Mouse (Mus musculus) lung, embryonic 15.5 days (tissue): ENCODE data around the gene Slc29a2. TPM values are rescaled to one million over a fixed set of nuclear protein-coding genes. Genes with fewer than 3 reads are reported as not detected.
"Not testable (repeated sequence)": the region's sequence is repeated elsewhere in the genome, so short reads cannot be mapped to it uniquely, and the experiment has no call there.

Source experiments
- ATAC-seq: fragments of 200-750 bp; cut with Nextera tagmentation; 2 replicates; pipeline ENCODE4 v1.8.0; 2017; ENCODE audit warnings: moderate number of reproducible peaks, borderline replicate concordance; ENCODE audit not compliant: low FRiP score, low TSS enrichment; ENCODE audit errors: extremely low read depth
- H3K27ac ChIP-seq: fragments of 300-500 bp; sonication (generic); 2 replicates; pipeline ENCODE4 v1.5.1; 2015; ENCODE audit warnings: moderate library complexity, mild to moderate bottlenecking, inconsistent platforms
- H3K27me3 ChIP-seq: fragments of 300-500 bp; sonication (generic); 2 replicates; pipeline ENCODE4 v1.6.1; 2015; ENCODE audit warnings: inconsistent platforms
- H3K36me3 ChIP-seq: fragments of 300-500 bp; sonication (generic); 2 replicates; pipeline ENCODE4 v1.6.1; 2015; ENCODE audit warnings: inconsistent platforms
- H3K4me1 ChIP-seq: fragments of 300-500 bp; sonication (generic); 2 replicates; pipeline ENCODE4 v1.6.1; 2015; ENCODE audit warnings: inconsistent platforms
- H3K4me2 ChIP-seq: fragments of 300-500 bp; sonication (generic); 2 replicates; pipeline ENCODE4 v1.6.1; 2015; ENCODE audit warnings: inconsistent platforms, mild to moderate bottlenecking, moderate library complexity
- H3K4me3 ChIP-seq: fragments of 300-500 bp; sonication (generic); 2 replicates; pipeline ENCODE4 v1.5.1; 2015; ENCODE audit warnings: mild to moderate bottlenecking, inconsistent platforms
- H3K9ac ChIP-seq: fragments of 300-500 bp; sonication (generic); 2 replicates; pipeline ENCODE4 v1.6.1; 2015; ENCODE audit warnings: inconsistent platforms
- H3K9me3 ChIP-seq: fragments of 300-500 bp; sonication (generic); 2 replicates; pipeline ENCODE4 v1.6.1; 2016; ENCODE audit warnings: inconsistent platforms
- WGBS: fragments of 180-500 bp; shearing (Covaris S2); methylation state at CpG from one replicate; pipeline ENCODE4 v1.1.7; 2015; 5-methylcytosine and 5-hydroxymethylcytosine counted together
- polyA plus RNA-seq: library from polyadenylated mRNA; unstranded; fragments of >200 nt; fragmentation: Nextera tagmentation; extraction: Ambion mirVana; gene quantifications from 2 replicates; pipeline ENCODE4 v1.2.1, GENCODE M21; 2015

The Slc29a2 gene
- polyA plus RNA-seq, 1 experiment from 2014 or later, result 4.1 TPM

DNA sequence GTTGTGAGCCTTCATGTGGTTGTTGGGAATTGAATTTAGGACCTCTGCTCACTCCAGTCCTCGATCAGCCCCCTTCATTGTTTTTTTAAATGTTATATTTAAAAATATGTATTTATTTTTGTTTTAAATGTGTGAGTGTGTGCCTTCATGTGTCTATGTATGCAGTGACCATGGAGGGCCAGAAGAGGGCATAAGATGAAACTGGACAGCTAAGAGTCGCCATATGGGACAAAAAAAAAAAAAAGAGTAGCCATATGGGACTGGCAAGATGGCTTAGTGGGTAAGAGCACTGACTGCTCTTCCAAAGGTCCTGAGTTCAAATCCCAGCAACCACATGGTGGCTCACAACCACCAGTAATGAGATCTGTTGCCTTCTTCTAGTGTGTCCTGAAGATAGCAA is 20.0 kb upstream of the Slc29a2 start:
- not testable (repeated sequence) for H3K9me3 ChIP-seq, H3K4me3 ChIP-seq, H3K27me3 ChIP-seq, H3K4me2 ChIP-seq, H3K4me1 ChIP-seq, H3K9ac ChIP-seq, H3K36me3 ChIP-seq, H3K27ac ChIP-seq, ATAC-seq
- 35% methylated on average over 2 of the region's 2 CpGs for WGBS

DNA sequence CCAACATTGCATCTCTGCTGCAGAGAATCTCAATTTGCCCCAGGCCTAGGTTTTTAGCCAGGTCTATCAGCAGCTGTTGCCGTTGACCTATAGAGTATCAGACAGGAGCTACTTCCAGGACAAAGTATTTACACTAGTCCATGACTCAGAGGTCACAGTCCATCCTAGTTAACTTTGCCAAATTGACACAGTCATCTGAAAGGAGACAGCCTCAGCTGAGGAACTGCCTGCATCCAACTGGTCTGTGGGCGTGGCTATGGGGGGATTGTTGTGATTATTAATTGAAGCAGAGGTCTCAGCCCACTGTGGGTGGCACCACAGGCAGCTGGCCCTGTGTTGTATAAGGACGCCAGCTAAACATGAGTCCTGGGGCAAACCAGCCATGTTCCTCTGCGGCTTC is 18.7 kb upstream of the Slc29a2 start:
- Histone ChIP-seq H3K36me3 (no peaks in the 10 kb centered on the region), H3K4me1 (0 out of 2 replicates have a peak, but pooled peaks cover 8% of the 10 kb centered on the region), H3K27ac (no peak overlapping the region), H3K9me3 (no peaks in the 10 kb centered on the region), H3K27me3 (0 out of 2 replicates have a peak, but pooled peaks cover 5% of the 10 kb centered on the region), H3K4me3 (no peak overlapping the region), H3K9ac (no peak overlapping the region), H3K4me2 (no peak overlapping the region)
- no peak for ATAC-seq
- whole genome bisulfite sequencing, result 54% methylated on average over 4 of the region's 4 CpGs

DNA sequence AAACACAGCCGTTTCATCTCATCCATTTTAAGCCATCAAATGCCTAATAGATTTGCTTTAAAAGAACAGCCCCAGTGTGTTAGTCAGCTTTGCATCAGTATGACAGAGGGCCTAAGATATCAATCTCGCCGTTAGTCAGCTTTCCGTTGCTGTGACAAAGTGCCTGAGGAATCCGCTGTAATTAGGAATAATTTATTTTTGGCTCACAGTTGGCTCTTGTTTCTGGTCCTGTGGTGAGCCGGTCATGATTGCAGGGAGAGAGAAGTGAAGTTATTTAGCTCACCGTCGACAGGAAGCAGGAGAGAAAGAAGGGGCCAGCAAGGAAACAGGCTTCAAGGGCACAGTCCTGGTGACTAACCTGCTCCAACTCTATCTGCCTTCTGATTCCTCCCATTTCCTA is 10.5 kb upstream of the Slc29a2 start:
- Histone ChIP-seq H3K4me1 (peaks cover 9% of the 10 kb centered on the region), H3K9ac (no peak overlapping the region), H3K36me3 (no peaks in the 10 kb centered on the region), H3K4me2 (no peak overlapping the region), H3K9me3 (no peaks in the 10 kb centered on the region), H3K27me3 (no peaks in the 10 kb centered on the region), H3K4me3 (no peak overlapping the region), H3K27ac (no peak overlapping the region)
- 55% methylated on average over 8 of the region's 8 CpGs for WGBS
- no peak for ATAC-seq

DNA sequence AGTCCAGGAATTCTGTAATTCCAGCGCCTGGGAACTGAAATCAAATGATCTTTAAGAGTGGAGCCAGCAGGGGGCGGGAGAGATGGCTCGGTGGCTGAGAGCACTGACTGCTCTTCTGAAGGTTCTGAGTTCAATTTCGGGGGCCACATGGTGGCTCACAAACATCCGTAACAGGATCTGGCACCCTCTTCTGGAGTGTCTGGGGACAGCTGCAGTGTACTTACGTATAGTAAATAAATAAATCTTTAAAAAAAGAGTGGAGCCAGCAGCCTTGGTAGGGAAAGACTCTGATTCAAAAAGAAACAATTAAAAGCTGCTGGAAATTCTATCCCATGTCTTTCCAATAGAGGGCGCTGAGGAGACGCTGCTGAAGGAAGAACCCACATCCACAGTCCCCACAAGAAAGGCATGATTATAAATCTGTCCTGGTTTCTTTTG is 8.7 kb upstream of the Slc29a2 start:
- no peak for ATAC-seq
- Histone ChIP-seq H3K36me3 (no peaks in the 10 kb centered on the region), H3K9ac (no peak overlapping the region), H3K27ac (no peak overlapping the region), H3K4me2 (no peak overlapping the region), H3K4me3 (no peak overlapping the region), H3K27me3 (no peaks in the 10 kb centered on the region), H3K9me3 (no peaks in the 10 kb centered on the region), H3K4me1 (peaks cover 9% of the 10 kb centered on the region)
- WGBS, result 13% methylated on average over 8 of the region's 8 CpGs

DNA sequence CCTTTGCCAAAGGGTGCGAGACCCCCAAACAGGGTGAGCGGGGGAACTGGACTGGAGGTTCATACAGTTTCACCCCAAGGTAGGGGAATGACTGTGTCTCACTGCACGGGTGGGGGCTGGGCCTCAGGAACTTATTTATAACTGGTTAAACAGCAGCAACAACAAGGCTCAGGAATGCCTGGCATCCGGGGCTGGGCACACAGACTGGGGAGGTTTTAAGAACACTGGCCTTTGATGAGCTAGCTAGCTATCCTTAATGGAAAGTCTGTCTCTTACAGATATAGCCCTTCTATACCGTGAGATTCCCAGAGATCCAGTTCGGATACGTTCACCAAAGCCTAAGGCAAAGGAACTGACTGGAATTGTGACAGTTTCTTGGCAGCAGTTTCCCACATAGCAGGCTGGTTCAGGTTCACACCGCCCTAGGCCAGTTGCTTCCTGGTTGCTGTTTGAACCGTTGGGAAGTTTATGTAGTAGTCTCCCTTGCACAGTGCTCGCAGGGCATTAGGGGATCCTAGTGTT is 7.4 kb upstream of the Slc29a2 start:
- no peak overlapping the region for H3K4me3 ChIP-seq
- 19% methylated on average over 10 of the region's 10 CpGs for WGBS
- peak overlapping the region; percentile 57 for H3K27ac ChIP-seq

DNA sequence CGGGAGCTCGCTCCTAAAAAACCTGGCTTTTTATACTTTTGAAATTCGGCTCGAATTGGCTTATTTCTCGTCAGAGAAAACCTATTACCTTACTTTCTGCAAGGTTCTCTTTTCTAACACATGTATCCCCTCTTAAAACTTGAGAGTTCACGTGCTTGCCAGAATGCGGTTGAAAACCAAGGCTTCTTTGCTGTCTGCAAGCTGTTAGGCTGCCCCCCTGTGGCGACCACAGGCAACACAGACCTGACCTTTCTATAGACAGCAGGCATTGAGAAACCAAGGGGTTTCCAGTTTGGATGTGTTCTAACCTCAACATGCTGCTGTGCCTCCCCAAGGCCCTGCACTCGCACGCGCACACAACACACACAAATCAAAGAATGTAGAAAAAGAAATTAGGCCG is 6.9 kb upstream of the Slc29a2 start:
- ATAC-seq, result no peak
- no peaks in the 10 kb centered on the region for H3K36me3 ChIP-seq
- H3K9ac ChIP-seq, result no peak overlapping the region
- WGBS, result 18% methylated on average over 12 of the region's 12 CpGs
- H3K4me3 ChIP-seq, result no peak overlapping the region
- H3K27ac ChIP-seq, result peak overlapping the region; percentile 57
- H3K9me3 ChIP-seq, result no peaks in the 10 kb centered on the region
- no peaks in the 10 kb centered on the region for H3K27me3 ChIP-seq
- peaks cover 9% of the 10 kb centered on the region for H3K4me1 ChIP-seq
- peak overlapping the region; percentile 33 for H3K4me2 ChIP-seq

More for the DNA sequence above, 7.4 kb upstream of the Slc29a2 start:
- Histone ChIP-seq H3K36me3 (no peaks in the 10 kb centered on the region), H3K27me3 (no peaks in the 10 kb centered on the region), H3K4me2 (peak overlapping the region; percentile 33), H3K9ac (no peak overlapping the region), H3K4me1 (peaks cover 9% of the 10 kb centered on the region), H3K9me3 (no peaks in the 10 kb centered on the region)
- ATAC-seq, result 0 out of 2 replicates have a peak, but pooled peaks have one; percentile 42

DNA sequence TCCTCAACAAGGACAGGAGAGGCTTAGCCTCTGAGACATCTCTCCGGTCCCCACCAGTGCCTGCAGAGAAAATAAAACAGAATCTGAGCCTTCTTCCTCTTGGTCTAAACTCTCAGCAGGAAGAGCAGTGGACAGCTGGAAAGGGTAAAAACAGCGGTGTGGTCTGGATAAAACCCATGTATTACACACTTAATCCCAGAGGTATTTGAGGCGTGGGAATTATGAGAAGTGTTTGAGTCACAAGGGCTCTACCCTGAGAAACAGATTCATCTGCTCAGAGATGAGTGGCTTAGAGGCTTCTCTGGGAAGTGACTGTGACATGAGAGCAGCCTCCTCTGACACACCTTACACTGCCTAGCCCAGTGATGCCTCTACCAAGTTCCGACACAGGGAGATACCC is 6.0 kb upstream of the Slc29a2 start:
- H3K9me3 ChIP-seq, result no peaks in the 10 kb centered on the region
- no peak for ATAC-seq

DNA sequence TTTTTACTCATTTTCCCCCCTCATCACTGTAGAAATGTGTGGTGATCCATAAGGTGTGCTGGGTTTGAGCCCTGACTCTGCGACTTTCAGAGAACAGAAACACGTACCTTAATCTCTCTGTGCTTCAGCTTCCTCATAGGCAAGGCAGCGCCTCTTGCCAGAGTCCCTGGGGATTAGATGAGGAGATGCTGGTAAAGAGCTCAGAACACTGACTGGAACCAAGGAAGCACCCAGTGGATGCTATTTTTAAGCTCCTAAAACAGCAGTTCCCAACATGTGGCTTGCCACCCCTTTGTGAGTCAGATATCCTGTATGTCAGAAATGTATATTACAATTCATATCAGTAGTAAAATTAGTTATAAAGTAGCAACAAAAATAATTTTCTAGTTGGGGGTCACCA is 5.5 kb upstream of the Slc29a2 start:
- ATAC-seq, result no peak
- Histone ChIP-seq H3K9me3 (no peaks in the 10 kb centered on the region), H3K4me1 (peaks cover 10% of the 10 kb centered on the region), H3K27ac (no peak overlapping the region), H3K27me3 (no peaks in the 10 kb centered on the region), H3K4me2 (no peak overlapping the region), H3K4me3 (no peak overlapping the region), H3K9ac (no peak overlapping the region), H3K36me3 (no peaks in the 10 kb centered on the region)
- 75% methylated on average over 3 of the region's 3 CpGs for WGBS

More for the DNA sequence above, 6.0 kb upstream of the Slc29a2 start:
- no peak overlapping the region for H3K4me2 ChIP-seq
- H3K36me3 ChIP-seq, result no peaks in the 10 kb centered on the region
- H3K27me3 ChIP-seq, result no peaks in the 10 kb centered on the region
- WGBS, result 73% methylated on average over 4 of the region's 4 CpGs
- H3K4me3 ChIP-seq, result no peak overlapping the region
- H3K27ac ChIP-seq, result no peak overlapping the region
- peaks cover 9% of the 10 kb centered on the region for H3K4me1 ChIP-seq
- H3K9ac ChIP-seq, result no peak overlapping the region

DNA sequence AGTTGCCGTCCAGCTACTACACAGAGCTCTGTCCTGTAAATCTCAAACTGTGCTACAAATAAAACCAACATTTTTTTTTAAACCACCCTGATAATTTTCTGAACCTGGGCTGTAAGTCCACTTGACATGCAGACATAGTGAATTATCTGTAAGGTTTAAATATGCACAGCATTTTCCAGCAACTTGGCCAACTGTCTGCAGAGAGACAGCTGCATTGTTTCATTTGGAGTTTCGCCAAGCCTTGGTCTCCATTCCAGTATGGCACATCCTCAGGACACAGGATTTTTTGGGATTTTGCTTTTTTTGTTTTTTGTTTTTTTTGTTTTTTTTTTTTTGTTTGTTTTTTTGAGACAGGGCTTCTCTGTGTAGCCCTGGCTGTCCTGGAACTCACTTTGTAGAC is 2.2 kb upstream of the Slc29a2 start:
- H3K27ac ChIP-seq, result no peak overlapping the region
- no peaks in the 10 kb centered on the region for H3K36me3 ChIP-seq
- no peaks in the 10 kb centered on the region for H3K9me3 ChIP-seq
- 71% methylated on average over 2 of the region's 2 CpGs for WGBS
- ATAC-seq, result no peak
- no peak overlapping the region for H3K4me2 ChIP-seq
- no peak overlapping the region for H3K4me3 ChIP-seq
- H3K4me1 ChIP-seq, result peaks cover 7% of the 10 kb centered on the region
- no peaks in the 10 kb centered on the region for H3K27me3 ChIP-seq
- no peak overlapping the region for H3K9ac ChIP-seq

DNA sequence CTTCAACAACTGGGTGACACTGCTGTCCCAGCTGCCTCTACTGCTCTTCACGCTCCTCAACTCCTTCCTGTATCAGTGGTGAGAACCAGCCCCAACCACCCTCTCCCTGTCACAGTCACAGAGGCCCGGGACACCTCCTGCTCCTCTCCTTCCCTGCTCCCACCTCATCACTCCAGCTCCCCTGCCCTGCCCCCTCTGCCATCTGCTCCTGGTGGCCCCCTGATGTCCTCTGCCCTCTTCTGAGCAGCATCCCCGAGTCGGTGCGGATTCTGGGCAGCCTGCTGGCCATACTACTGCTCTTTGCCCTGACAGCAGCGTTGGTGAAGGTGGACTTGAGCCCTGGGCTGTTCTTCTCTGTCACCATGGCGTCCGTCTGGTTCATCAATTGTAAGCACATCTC is 2.5 kb downstream of the Slc29a2 start:
- no peak for ATAC-seq
- no peaks in the 10 kb centered on the region for H3K9me3 ChIP-seq
- 84% methylated on average over 8 of the region's 8 CpGs for WGBS
- no peak overlapping the region for H3K4me2 ChIP-seq
- H3K9ac ChIP-seq, result no peak overlapping the region
- H3K36me3 ChIP-seq, result 0 out of 2 replicates have a peak, but pooled peaks cover under 1% of the 10 kb centered on the region
- no peak overlapping the region for H3K27ac ChIP-seq
- no peak overlapping the region for H3K4me3 ChIP-seq
- H3K27me3 ChIP-seq, result no peaks in the 10 kb centered on the region
- H3K4me1 ChIP-seq, result peaks cover 4% of the 10 kb centered on the region

DNA sequence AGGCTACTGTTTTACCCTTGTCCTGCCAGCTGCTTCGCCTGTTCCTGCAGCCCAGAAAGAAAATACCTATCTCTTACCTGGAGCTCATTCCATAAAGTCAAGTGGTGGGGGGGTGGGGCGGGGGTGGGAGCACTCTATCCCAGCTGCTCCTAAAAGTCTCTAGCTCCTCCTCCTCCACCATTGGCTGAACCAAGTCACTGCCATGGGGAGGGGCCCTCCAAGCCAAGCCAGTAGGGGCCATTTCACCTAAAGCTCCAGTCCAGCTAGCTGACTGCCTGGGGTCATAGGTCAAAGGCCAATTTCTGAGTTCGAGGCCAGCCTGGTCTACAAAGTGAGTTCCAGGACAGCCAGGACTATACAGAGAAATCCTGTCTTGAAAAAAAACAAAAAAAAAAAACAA is 9.0 kb downstream of the Slc29a2 start:
- no peak overlapping the region for H3K4me3 ChIP-seq
- H3K36me3 ChIP-seq, result 0 out of 2 replicates have a peak, but pooled peaks cover 5% of the 10 kb centered on the region
- no peak overlapping the region for H3K9ac ChIP-seq
- no peak overlapping the region for H3K4me2 ChIP-seq
- ATAC-seq, result no peak
- H3K27ac ChIP-seq, result no peak overlapping the region
- peaks cover 5% of the 10 kb centered on the region for H3K4me1 ChIP-seq
- H3K9me3 ChIP-seq, result no peaks in the 10 kb centered on the region
- WGBS, result 69% methylated on average over 3 of the region's 3 CpGs
- no peaks in the 10 kb centered on the region for H3K27me3 ChIP-seq

DNA sequence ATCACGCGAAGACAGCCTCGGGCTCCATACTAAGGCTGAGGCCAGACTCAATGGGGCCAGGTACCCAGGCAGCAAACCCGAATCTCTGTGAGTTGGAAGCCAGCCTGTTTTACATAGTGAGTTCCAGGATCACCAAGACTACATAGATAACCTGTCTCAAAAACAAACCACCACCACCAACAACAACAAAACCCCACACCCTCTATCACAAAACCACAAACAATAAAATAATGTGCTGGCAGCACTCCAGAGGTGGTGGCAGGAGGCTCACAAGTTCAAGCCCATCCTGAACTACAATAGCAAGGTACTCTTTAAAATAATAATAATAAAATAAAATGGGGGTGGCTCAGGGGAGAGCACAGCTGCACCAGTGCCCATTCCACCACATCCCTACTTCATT is 12.9 kb downstream of the Slc29a2 start:
- Histone ChIP-seq H3K27ac (no peak overlapping the region), H3K27me3 (no peaks in the 10 kb centered on the region), H3K4me3 (no peak overlapping the region), H3K4me1 (peaks cover 28% of the 10 kb centered on the region), H3K4me2 (no peak overlapping the region), H3K9me3 (no peaks in the 10 kb centered on the region), H3K36me3 (no peaks in the 10 kb centered on the region), H3K9ac (no peak overlapping the region)
- ATAC-seq, result no peak
- 75% methylated on average over 4 of the region's 4 CpGs for WGBS
